In genomic region chr10:59558164-59558563, GRCm38 (mm10) we compare ENCODE assay signal across 21 mouse cellular contexts. TPM values are rescaled to one million over a fixed set of nuclear protein-coding genes. Genes with fewer than 3 reads are reported as not detected.
DNase-seq lines count a peak whose midpoint lies in the region; ATAC-seq and TF ChIP-seq lines count a peak whose summit lies in the region.
"Had no signal": no experiment of that assay in that cellular context is flagged by ENCODE, and none has a peak within 500 bp of the region (broad histone marks: within the 10 kb centered on the region; RNA-seq: fewer than 3 reads in every experiment).

No protein-coding gene starts in this region.

- peak overlapping the region; percentile 99 for H3K27ac ChIP-seq in ES-Bruce4 (ENCODE audit: insufficient read depth, low read length)
- H3K27ac ChIP-seq in forebrain, embryonic 13.5 days, result no peak overlapping the region
- H3K27ac ChIP-seq in intestine, embryonic 15.5 days, result no peak overlapping the region
- H3K27ac ChIP-seq: embryonic facial prominence, embryonic 10.5 days; embryonic facial prominence, embryonic 12.5 days had no signal

- no peak for ATAC-seq in forebrain, embryonic 13.5 days
- no peak for ATAC-seq in intestine, embryonic 15.5 days
- ATAC-seq: activated CD4-positive, CD25-positive, alpha-beta regulatory T cell, adult 4 months; forebrain, embryonic 14.5 days; forebrain, embryonic 16.5 days; Patski had no signal

- WGBS in forebrain, embryonic 13.5 days, result 88% methylated on average over 5 of the region's 5 CpGs
- 83% methylated on average over 5 of the region's 5 CpGs for WGBS in intestine, embryonic 15.5 days

- TF ChIP-seq POLR2A in ES-Bruce4 (IDR thresholded peaks at IDR 0.05; ENCODE audit: insufficient read depth, low read length), result no peak

- H3K36me3 ChIP-seq in E14TG2a.4 (ENCODE audit: insufficient read depth, low read length) (peaks cover 9% of the 10 kb centered on the region), ES-Bruce4 (ENCODE audit: control insufficient read depth, insufficient read depth, low read length, poor library complexity, severe bottlenecking) (no peaks in the 10 kb centered on the region)
- H3K36me3 ChIP-seq in forebrain, embryonic 13.5 days (ENCODE audit: poor library complexity, severe bottlenecking), result no peaks in the 10 kb centered on the region
- no peaks in the 10 kb centered on the region for H3K36me3 ChIP-seq in intestine, embryonic 15.5 days
- H3K36me3 ChIP-seq: embryonic facial prominence, embryonic 10.5 days; embryonic facial prominence, embryonic 12.5 days; G1E had no signal

- DNase-seq in adrenal gland, postnatal 36 days, result peak; percentile 34 to 36
- no peak for DNase-seq in adrenal gland, postnatal 4 days (ENCODE audit: low spot score in 2 of 2)
- DNase-seq: adrenal gland, postnatal 14 days; cerebellum, postnatal 10 days had no signal

- H3K27me3 ChIP-seq in E14TG2a.4 (ENCODE audit: insufficient read depth, low read length) (no peaks in the 10 kb centered on the region), ES-Bruce4 (ENCODE audit: control insufficient read depth, insufficient read depth, low read length, poor library complexity, severe bottlenecking) (no peaks in the 10 kb centered on the region)
- H3K27me3 ChIP-seq in forebrain, embryonic 13.5 days, result no peaks in the 10 kb centered on the region
- no peaks in the 10 kb centered on the region for H3K27me3 ChIP-seq in intestine, embryonic 15.5 days (replicated peaks)
- H3K27me3 ChIP-seq: embryonic facial prominence, embryonic 12.5 days; Patski had no signal

- H3K9me3 ChIP-seq in E14TG2a.4 (ENCODE audit: low read length) (peaks cover 31% of the 10 kb centered on the region), ES-Bruce4 (replicated peaks; ENCODE audit: control insufficient read depth, insufficient read depth, low read length, poor library complexity, severe bottlenecking) (peaks cover 7% of the 10 kb centered on the region)
- no peaks in the 10 kb centered on the region for H3K9me3 ChIP-seq in forebrain, embryonic 13.5 days (replicated peaks)
- H3K9me3 ChIP-seq in intestine, embryonic 15.5 days, result no peaks in the 10 kb centered on the region
- H3K9me3 ChIP-seq: embryonic facial prominence, embryonic 10.5 days; embryonic facial prominence, embryonic 12.5 days had no signal

- TF ChIP-seq EP300 in ES-Bruce4 (IDR thresholded peaks at IDR 0.05; ENCODE audit: insufficient read depth, low read depth, low read length), result no peak

- H3K4me1 ChIP-seq in E14TG2a.4 (replicated peaks; ENCODE audit: low read depth, low read length) (peaks cover 58% of the 10 kb centered on the region), ES-Bruce4 (ENCODE audit: control insufficient read depth, insufficient read depth, low read length) (peaks cover 7% of the 10 kb centered on the region)
- H3K4me1 ChIP-seq in forebrain, embryonic 13.5 days, result peaks cover 2% of the 10 kb centered on the region; the same call in 1 of the 2 replicates
- 0 out of 2 replicates have a peak, but pooled peaks cover 9% of the 10 kb centered on the region for H3K4me1 ChIP-seq in intestine, embryonic 15.5 days (replicated peaks)

- no peak overlapping the region for H3K9ac ChIP-seq in ES-Bruce4 (ENCODE audit: low read depth, poor library complexity, severe bottlenecking)
- no peak overlapping the region for H3K9ac ChIP-seq in forebrain, embryonic 13.5 days
- H3K9ac ChIP-seq in intestine, embryonic 15.5 days, result no peak overlapping the region
- H3K9ac ChIP-seq: embryonic facial prominence, embryonic 12.5 days had no signal

- TF ChIP-seq CTCF in E14TG2a.4 (conservative IDR thresholded peaks at IDR 0.05; ENCODE audit: low read length), result no peak
- TF ChIP-seq CTCF in ES-Bruce4 (IDR thresholded peaks at IDR 0.05; ENCODE audit: low read depth, low read length), result no peak

- H3K4me3 ChIP-seq in E14TG2a.4 (replicated peaks; ENCODE audit: low read length) (0 out of 2 replicates have a peak overlapping the region, but pooled peaks have one; percentile 8), ES-Bruce4 (ENCODE audit: low read depth, low read length) (no peak overlapping the region)
- H3K4me3 ChIP-seq in forebrain, embryonic 13.5 days, result no peak overlapping the region
- H3K4me3 ChIP-seq in intestine, embryonic 15.5 days (replicated peaks), result no peak overlapping the region
- H3K4me3 ChIP-seq: embryonic facial prominence, embryonic 10.5 days; embryonic facial prominence, embryonic 12.5 days had no signal

- no peak overlapping the region for H3K4me2 ChIP-seq in forebrain, embryonic 13.5 days
- H3K4me2 ChIP-seq in intestine, embryonic 15.5 days (replicated peaks), result no peak overlapping the region
- H3K4me2 ChIP-seq: embryonic facial prominence, embryonic 12.5 days had no signal

RNA-seq across cellular contexts. Expression of gene Gm10322, which starts 57.7 kb away (rescaled TPM):
- total RNA-seq in adrenal gland, postnatal 36 days (2021), result not detected
- total RNA-seq in adrenal gland, postnatal 4 days (2021), result not detected
- not detected in 2 replicates for polyA plus RNA-seq in ES-Bruce4 (2011; ENCODE audit: insufficient read depth, insufficient read length, low read depth, missing spikeins)
- polyA plus RNA-seq in forebrain, embryonic 13.5 days (2015; fragmentation: Nextera tagmentation; extraction: Ambion mirVana), result not detected in 2 replicates
- polyA plus RNA-seq in intestine, embryonic 15.5 days (2015; fragmentation: Nextera tagmentation; extraction: Ambion mirVana), result not detected in 2 replicates
- total RNA-seq: adrenal gland, adult 18-20 months; adrenal gland, postnatal 14 days; G1E had no signal
- polyA plus RNA-seq: activated CD4-positive, CD25-positive, alpha-beta regulatory T cell, adult 4 months; cerebellum, adult 2 months; cortical plate, adult 2 months; embryonic facial prominence, embryonic 10.5 days; embryonic facial prominence, embryonic 12.5 days; embryonic facial prominence, embryonic 14.5 days; forebrain, embryonic 11.5 days; forebrain, embryonic 14.5 days; forebrain, embryonic 16.5 days; frontal cortex, adult 2 months; G1E; Patski had no signal

RNA-seq across cellular contexts. Expression of gene Mcu, which starts 58.3 kb away (rescaled TPM):
- 10 to 100 TPM; 42.9 to 53.4 TPM for total RNA-seq in adrenal gland, postnatal 36 days (2021)
- total RNA-seq in adrenal gland, postnatal 4 days (2021), result 10 to 100 TPM; 36.3 to 43.3 TPM
- polyA plus RNA-seq in ES-Bruce4 (2011; ENCODE audit: insufficient read depth, insufficient read length, low read depth, missing spikeins), result 19.7 and 26.0 TPM in 2 replicates
- 18.1 TPM in 2 replicates for polyA plus RNA-seq in forebrain, embryonic 13.5 days (2015; fragmentation: Nextera tagmentation; extraction: Ambion mirVana)
- 66.4 and 72.6 TPM in 2 replicates for polyA plus RNA-seq in intestine, embryonic 15.5 days (2015; fragmentation: Nextera tagmentation; extraction: Ambion mirVana)

Comparison
In these comparisons a context has a peak if more than half of its experiments do, and no peak if none do; other contexts are left out.
1. DNase-seq: peak in adrenal gland, postnatal 36 days (2 of 2); none in adrenal gland, postnatal 4 days (0 of 2).